Mouse (Mus musculus) olfactory bulb, adult 2 months (tissue): ENCODE measurements around the gene Magea2. TPM values are rescaled to one million over a fixed set of nuclear protein-coding genes. Genes with fewer than 3 reads are reported as not detected.
"Not testable (repeated sequence)": the region's sequence is repeated elsewhere in the genome, so short reads cannot be mapped to it uniquely, and the experiment has no call there.

Experiments used
- H3K27ac ChIP-seq: fragments of 200-500 bp; 2 replicates; pipeline ENCODE4 v1.5.1; 2012; ENCODE audit warnings: low read depth, low read length; ENCODE audit not compliant: insufficient read depth
- H3K4me1 ChIP-seq: fragments of 200-500 bp; 2 replicates; pipeline ENCODE4 v1.6.1; 2012; ENCODE audit warnings: low read length; ENCODE audit not compliant: control insufficient read depth, insufficient read depth
- H3K4me3 ChIP-seq: fragments of 200-500 bp; 2 replicates; pipeline ENCODE4 v1.5.1; 2012; ENCODE audit warnings: mild to moderate bottlenecking, low read depth, low read length, moderate library complexity; ENCODE audit not compliant: insufficient read depth
- CTCF ChIP-seq: fragments of 200-500 bp; IDR thresholded peaks from 2 replicates; pipeline ENCODE4 v1.5.1; 2012; ENCODE audit warnings: low read depth, mild to moderate bottlenecking, low read length, moderate library complexity; ENCODE audit not compliant: insufficient read depth
- POLR2A ChIP-seq: fragments of 200-500 bp; IDR thresholded peaks from 2 replicates; pipeline ENCODE4 v1.6.1; 2012; ENCODE audit warnings: mild to moderate bottlenecking, low read depth, low read length, moderate library complexity; ENCODE audit not compliant: insufficient read depth
- WGBS: fragments of 180-500 bp; shearing (Covaris S2); methylation state at CpG from one replicate; pipeline ENCODE4 v1.1.7; 2018; 5-methylcytosine and 5-hydroxymethylcytosine counted together
- polyA plus RNA-seq: library from polyadenylated mRNA; stranded (reverse); fragments of >200 nt; gene quantifications from 2 replicates; pipeline ENCODE4 v1.2.4, GENCODE M21; 2012; ENCODE audit warnings: low replicate concordance; ENCODE audit not compliant: missing spikeins, insufficient read depth, insufficient read length

Magea2 gene
- polyA plus RNA-seq = not detected in 2 replicates

DNA sequence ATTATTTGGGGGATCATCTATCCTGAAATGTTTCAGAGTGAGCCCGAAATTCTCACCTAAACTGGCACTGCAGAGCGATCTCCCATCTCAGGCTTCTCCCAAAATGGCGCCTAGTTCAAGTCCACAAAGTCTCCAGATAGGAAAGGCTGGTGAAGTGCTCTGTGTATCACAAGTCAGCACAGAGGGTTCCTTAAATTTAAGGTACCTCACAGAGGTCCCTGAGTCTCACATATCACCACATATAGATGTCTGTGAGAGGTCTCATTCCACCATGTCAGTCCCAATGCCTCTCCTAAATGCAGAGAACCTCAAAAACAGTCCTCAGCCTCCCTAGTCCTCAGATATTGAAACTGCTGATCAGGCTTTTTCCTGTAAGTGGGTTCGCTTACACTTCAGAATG, at the start of gene Magea2:
Gene Magea2, minus strand, starts transcription at position 101 of the 400 bp plus-strand sequence.
- 78% methylated on average over 4 of the region's 4 CpGs for WGBS
- H3K4me3 ChIP-seq, H3K27ac ChIP-seq, H3K4me1 ChIP-seq: not testable (repeated sequence)

DNA sequence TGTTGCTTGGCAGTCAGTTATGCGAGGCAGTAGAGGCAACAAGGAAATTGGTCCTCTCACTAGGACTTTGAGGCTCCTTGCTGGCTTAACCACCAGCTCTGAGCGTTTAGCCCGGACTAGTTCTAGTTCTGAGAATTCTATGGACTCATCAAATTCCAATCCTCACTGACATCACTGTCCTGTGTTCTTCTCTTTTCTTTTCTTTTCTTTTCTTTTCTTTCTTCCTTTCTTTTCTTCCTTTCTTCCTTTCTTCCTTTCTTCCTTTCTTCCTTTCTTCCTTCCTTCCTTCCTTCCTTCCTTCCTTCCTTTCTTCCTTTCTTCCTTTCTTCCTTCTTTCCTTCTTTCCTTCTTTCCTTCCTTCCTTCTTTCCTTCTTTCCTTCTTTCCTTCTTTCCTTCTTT, 34.8 kb upstream of the Magea2 start, which contains the start of gene Cldn34b2:
Gene Cldn34b2, minus strand, starts transcription at position 101 of the 400 bp plus-strand sequence.
- not testable (repeated sequence) for H3K4me3 ChIP-seq, H3K4me1 ChIP-seq, H3K27ac ChIP-seq
- WGBS = 84% methylated on average over 3 of the region's 3 CpGs

- Histone ChIP-seq H3K4me3 (no peak overlapping the region), H3K27ac (no peak overlapping the region), H3K4me1 (no peaks in the 10 kb centered on the region)
- no peak for TF ChIP-seq CTCF
- TF ChIP-seq POLR2A = no peak
Observed at GRCm38 (mm10) chrX:155098024-155098423, 4.6 kb upstream of the Magea2 start.

DNA sequence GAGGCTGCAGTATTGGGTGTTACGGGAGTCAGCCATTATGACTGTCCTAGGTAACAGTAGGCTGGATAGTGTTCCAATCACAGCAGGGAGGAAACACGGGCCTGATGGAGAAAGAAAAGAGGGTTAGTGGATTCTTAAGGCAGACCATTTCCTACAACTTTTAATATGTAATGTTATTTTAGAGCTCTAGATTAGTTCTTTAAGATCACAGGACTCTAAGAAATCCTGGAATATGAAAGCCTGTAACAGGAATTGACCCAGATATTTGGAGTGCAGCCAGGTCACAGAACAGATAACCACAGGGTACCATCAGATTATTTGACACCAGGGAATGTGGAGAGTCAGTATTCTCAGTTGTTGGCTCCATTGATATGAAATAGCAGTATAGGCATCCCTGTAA, 3.8 kb downstream of the Magea2 start, which contains the start of gene Magea1:
Gene Magea1, minus strand, starts transcription at position 101 of the 400 bp plus-strand sequence.
- 100% methylated on average over 1 of the region's 2 CpGs for WGBS
- H3K27ac ChIP-seq, H3K4me3 ChIP-seq, H3K4me1 ChIP-seq: not testable (repeated sequence)

DNA sequence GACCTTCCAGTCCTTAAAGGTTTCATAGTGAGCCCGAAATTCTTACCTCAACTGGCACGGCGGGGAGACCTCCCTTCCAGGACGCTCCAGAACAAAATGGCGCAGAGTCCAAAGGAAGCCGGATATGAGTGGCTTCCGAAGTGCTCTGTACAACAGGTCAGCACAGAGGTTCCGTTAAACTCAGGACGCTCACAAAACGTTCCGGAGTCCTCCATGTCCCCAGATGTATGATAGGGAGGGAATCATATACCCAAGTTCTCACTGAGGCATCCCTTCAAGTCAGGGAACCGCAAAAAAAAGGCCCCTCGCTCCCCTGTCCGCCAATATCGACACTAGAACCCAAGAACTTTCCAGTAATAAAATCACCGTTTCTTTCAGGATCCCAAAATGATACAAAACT, 30.4 kb downstream of the Magea2 start, which contains the start of gene Magea5:
Gene Magea5, minus strand, starts transcription at position 101 of the 400 bp plus-strand sequence.
- H3K4me3 ChIP-seq, H3K4me1 ChIP-seq, H3K27ac ChIP-seq: not testable (repeated sequence)
- 86% methylated on average over 14 of the region's 16 CpGs for WGBS

GRCm38 (mm10) chrX:154995750-154996149, 97.7 kb downstream of the Magea2 start, which contains the start of gene Magea8:
TSS of gene Magea8 (minus strand) at chrX:154995850.
- H3K4me3 ChIP-seq, H3K27ac ChIP-seq, H3K4me1 ChIP-seq: not testable (repeated sequence)
- 86% methylated on average over 11 of the region's 11 CpGs for whole genome bisulfite sequencing

Other genes with a start within 250 kb of the Magea2 start
- gene Cldn34b1, start 203.4 kb downstream of the Magea2 start, polyA plus RNA-seq = not detected in 2 replicates
- not detected in 2 replicates for gene Magea6, start 157.7 kb downstream of the Magea2 start, polyA plus RNA-seq
- gene Magea3, start 144.2 kb downstream of the Magea2 start, polyA plus RNA-seq = not detected in 2 replicates
- not detected in 2 replicates for gene Magea8, start 97.8 kb downstream of the Magea2 start, polyA plus RNA-seq
- not detected in 2 replicates for gene Magea5, start 30.5 kb downstream of the Magea2 start, polyA plus RNA-seq
- not detected in 2 replicates for gene Magea1, start 3.9 kb downstream of the Magea2 start, polyA plus RNA-seq
- not detected in 2 replicates for gene Cldn34b2, start 34.7 kb upstream of the Magea2 start, polyA plus RNA-seq
- not detected in 2 replicates for gene Sat1, start 122.8 kb upstream of the Magea2 start, polyA plus RNA-seq
- gene Acot9, start 168.8 kb upstream of the Magea2 start, polyA plus RNA-seq = not detected in 2 replicates
- not detected in 2 replicates for gene Prdx4, start 247.1 kb upstream of the Magea2 start, polyA plus RNA-seq